Mouse (Mus musculus) hindbrain, embryonic 15.5 days (tissue): ENCODE data around the gene Lyrm9. TPM values are rescaled to one million over a fixed set of nuclear protein-coding genes. Genes with fewer than 3 reads are reported as not detected.
A peak's percentile ranks its signal among the peaks of the same experiment; 100 is the strongest.
"Not testable (repeated sequence)": the region's sequence is repeated elsewhere in the genome, so short reads cannot be mapped to it uniquely, and the experiment has no call there.

Experiments used
- ATAC-seq: fragments of 200-750 bp; cut with Nextera tagmentation; 2 replicates; pipeline ENCODE4 v1.8.0; 2017; ENCODE audit warnings: low read depth, moderate number of reproducible peaks, moderate TSS enrichment; ENCODE audit not compliant: low FRiP score
- H3K27ac ChIP-seq: fragments of 300-500 bp; sonication (generic); replicated peaks from 2 replicates; pipeline ENCODE4 v1.5.1; 2015; ENCODE audit warnings: mild to moderate bottlenecking, inconsistent platforms
- H3K27me3 ChIP-seq: fragments of 300-500 bp; sonication (generic); 2 replicates; pipeline ENCODE4 v1.6.1; 2015; ENCODE audit warnings: control low read depth, inconsistent platforms
- H3K36me3 ChIP-seq: fragments of 300-500 bp; sonication (generic); 2 replicates; pipeline ENCODE4 v1.6.1; 2015; ENCODE audit warnings: control low read depth, inconsistent platforms
- H3K4me1 ChIP-seq: fragments of 300-500 bp; sonication (generic); replicated peaks from 2 replicates; pipeline ENCODE4 v1.6.1; 2015; ENCODE audit warnings: control low read depth, inconsistent platforms
- H3K4me2 ChIP-seq: fragments of 300-500 bp; sonication (generic); 2 replicates; pipeline ENCODE4 v1.6.1; 2015; ENCODE audit warnings: moderate library complexity, mild to moderate bottlenecking, inconsistent platforms
- H3K4me3 ChIP-seq: fragments of 300-500 bp; sonication (generic); 2 replicates; pipeline ENCODE4 v1.5.1; 2015; ENCODE audit warnings: mild to moderate bottlenecking, inconsistent platforms
- H3K9ac ChIP-seq: fragments of 300-500 bp; sonication (generic); 2 replicates; pipeline ENCODE4 v1.6.1; 2015; ENCODE audit warnings: inconsistent platforms
- H3K9me3 ChIP-seq: fragments of 300-500 bp; sonication (generic); 2 replicates; pipeline ENCODE4 v1.6.1; 2016; ENCODE audit warnings: control low read depth, inconsistent platforms
- WGBS: fragments of 180-500 bp; shearing (Covaris S2); methylation state at CpG from one replicate; pipeline ENCODE4 v1.1.7; 2015; 5-methylcytosine and 5-hydroxymethylcytosine counted together
- polyA plus RNA-seq: library from polyadenylated mRNA; unstranded; fragments of >200 nt; fragmentation: Nextera tagmentation; extraction: Ambion mirVana; gene quantifications from 2 replicates; pipeline ENCODE4 v1.2.1, GENCODE M21; 2015

Lyrm9 gene
- polyA plus RNA-seq, 1 experiment from 2014 or later = 39.2 TPM

GRCm38 (mm10) chr11:78863898-78864297, 37.5 kb downstream of the Lyrm9 start:
- 97% methylated on average over 4 of the region's 4 CpGs for WGBS
- no peak overlapping the region for H3K9ac ChIP-seq

GRCm38 (mm10) chr11:78864567-78865278, 38.3 kb downstream of the Lyrm9 start:
- Histone ChIP-seq H3K36me3 (no peaks in the 10 kb centered on the region), H3K27me3 (no peaks in the 10 kb centered on the region), H3K4me1 (no peaks in the 10 kb centered on the region), H3K4me2 (no peak overlapping the region), H3K9me3 (no peaks in the 10 kb centered on the region), H3K9ac (no peak overlapping the region), H3K4me3 (no peak overlapping the region), H3K27ac (no peak overlapping the region)
- 76% methylated on average over 5 of the region's 5 CpGs for WGBS
- no peak for ATAC-seq

More at GRCm38 (mm10) chr11:78863898-78864297, 37.5 kb downstream of the Lyrm9 start:
- H3K9me3 ChIP-seq = no peaks in the 10 kb centered on the region
- no peaks in the 10 kb centered on the region for H3K36me3 ChIP-seq
- H3K4me2 ChIP-seq = no peak overlapping the region
- H3K27me3 ChIP-seq = no peaks in the 10 kb centered on the region
- H3K4me1 ChIP-seq = no peaks in the 10 kb centered on the region
- ATAC-seq = no peak
- no peak overlapping the region for H3K27ac ChIP-seq
- H3K4me3 ChIP-seq = no peak overlapping the region

- Histone ChIP-seq H3K9me3 (no peaks in the 10 kb centered on the region), H3K4me3 (no peak overlapping the region), H3K9ac (no peak overlapping the region), H3K36me3 (no peaks in the 10 kb centered on the region), H3K4me1 (no peaks in the 10 kb centered on the region), H3K27ac (no peak overlapping the region), H3K27me3 (no peaks in the 10 kb centered on the region), H3K4me2 (no peak overlapping the region)
- 83% methylated on average over 2 of the region's 2 CpGs for WGBS
- no peak for ATAC-seq
Observed at GRCm38 (mm10) chr11:78865314-78865713, 38.9 kb downstream of the Lyrm9 start.

- H3K9ac ChIP-seq = no peak overlapping the region
- ATAC-seq = no peak
- WGBS = 80% methylated on average over 3 of the region's 3 CpGs
- no peaks in the 10 kb centered on the region for H3K36me3 ChIP-seq
- H3K27ac ChIP-seq = no peak overlapping the region
- H3K4me1 ChIP-seq = no peaks in the 10 kb centered on the region
- H3K9me3 ChIP-seq = no peaks in the 10 kb centered on the region
- no peaks in the 10 kb centered on the region for H3K27me3 ChIP-seq
- no peak overlapping the region for H3K4me3 ChIP-seq
- no peak overlapping the region for H3K4me2 ChIP-seq
Observed at GRCm38 (mm10) chr11:78866486-78866885, 40.1 kb downstream of the Lyrm9 start.

GRCm38 (mm10) chr11:78867696-78868095, 41.3 kb downstream of the Lyrm9 start:
- H3K9me3 ChIP-seq = no peaks in the 10 kb centered on the region
- no peaks in the 10 kb centered on the region for H3K36me3 ChIP-seq
- no peak for ATAC-seq
- H3K9ac ChIP-seq = no peak overlapping the region
- H3K4me1 ChIP-seq = no peaks in the 10 kb centered on the region
- no peak overlapping the region for H3K4me2 ChIP-seq
- no peak overlapping the region for H3K4me3 ChIP-seq
- no peaks in the 10 kb centered on the region for H3K27me3 ChIP-seq
- WGBS = 72% methylated on average over 3 of the region's 3 CpGs
- no peak overlapping the region for H3K27ac ChIP-seq

GRCm38 (mm10) chr11:78869205-78869604, 42.8 kb downstream of the Lyrm9 start:
- not testable (repeated sequence) for H3K4me3 ChIP-seq, H3K36me3 ChIP-seq, H3K27ac ChIP-seq, ATAC-seq, H3K4me1 ChIP-seq, H3K9ac ChIP-seq, H3K27me3 ChIP-seq, H3K4me2 ChIP-seq, H3K9me3 ChIP-seq
- 96% methylated on average over 8 of the region's 8 CpGs for WGBS

- Histone ChIP-seq H3K9me3 (no peaks in the 10 kb centered on the region), H3K27ac (no peak overlapping the region), H3K4me2 (no peak overlapping the region), H3K36me3 (no peaks in the 10 kb centered on the region), H3K9ac (no peak overlapping the region), H3K4me3 (no peak overlapping the region), H3K27me3 (no peaks in the 10 kb centered on the region), H3K4me1 (no peaks in the 10 kb centered on the region)
- 76% methylated on average over 4 of the region's 4 CpGs for WGBS
- no peak for ATAC-seq
Observed at GRCm38 (mm10) chr11:78870891-78871290, 44.5 kb downstream of the Lyrm9 start.

GRCm38 (mm10) chr11:78872782-78873181, 46.4 kb downstream of the Lyrm9 start:
- H3K4me3 ChIP-seq = no peak overlapping the region
- no peaks in the 10 kb centered on the region for H3K9me3 ChIP-seq
- no peak overlapping the region for H3K9ac ChIP-seq
- H3K27me3 ChIP-seq = no peaks in the 10 kb centered on the region
- WGBS = 68% methylated on average over 2 of the region's 2 CpGs
- H3K27ac ChIP-seq = no peak overlapping the region
- no peaks in the 10 kb centered on the region for H3K4me1 ChIP-seq
- H3K36me3 ChIP-seq = no peaks in the 10 kb centered on the region
- ATAC-seq = no peak
- H3K4me2 ChIP-seq = no peak overlapping the region

- Histone ChIP-seq H3K4me3 (no peak overlapping the region), H3K27me3 (no peaks in the 10 kb centered on the region), H3K36me3 (no peaks in the 10 kb centered on the region), H3K4me2 (no peak overlapping the region), H3K9me3 (no peaks in the 10 kb centered on the region), H3K4me1 (no peaks in the 10 kb centered on the region), H3K27ac (no peak overlapping the region), H3K9ac (no peak overlapping the region)
- ATAC-seq = no peak
- WGBS = 99% methylated on average over 3 of the region's 3 CpGs
Observed at GRCm38 (mm10) chr11:78879727-78880126, 53.3 kb downstream of the Lyrm9 start.

GRCm38 (mm10) chr11:78886693-78887092, 60.3 kb downstream of the Lyrm9 start:
- no peak overlapping the region for H3K4me3 ChIP-seq
- ATAC-seq = peak; percentile 63; the same call in 1 of the 2 replicates
- H3K36me3 ChIP-seq = no peaks in the 10 kb centered on the region
- no peak overlapping the region for H3K4me2 ChIP-seq
- no peak overlapping the region for H3K9ac ChIP-seq
- H3K4me1 ChIP-seq = peaks cover 13% of the 10 kb centered on the region
- 0% methylated on average over 1 of the region's 1 CpGs for WGBS
- peak overlapping the region; percentile 42; the same call in 1 of the 2 replicates for H3K27ac ChIP-seq
- no peaks in the 10 kb centered on the region for H3K9me3 ChIP-seq
- H3K27me3 ChIP-seq = 0 out of 2 replicates have a peak, but pooled peaks cover 2% of the 10 kb centered on the region

GRCm38 (mm10) chr11:78887102-78887971, 61.0 kb downstream of the Lyrm9 start:
- peak; percentile 91 for ATAC-seq
- Histone ChIP-seq H3K27me3 (0 out of 2 replicates have a peak, but pooled peaks cover 2% of the 10 kb centered on the region), H3K4me2 (peak overlapping the region; percentile 7; the same call in 1 of the 2 replicates), H3K36me3 (no peaks in the 10 kb centered on the region), H3K9me3 (no peaks in the 10 kb centered on the region), H3K9ac (no peak overlapping the region), H3K4me1 (peaks cover 13% of the 10 kb centered on the region), H3K27ac (peak overlapping the region; percentile 62), H3K4me3 (no peak overlapping the region)
- WGBS = 26% methylated on average over 9 of the region's 9 CpGs

- Histone ChIP-seq H3K4me3 (no peak overlapping the region), H3K4me1 (peaks cover 13% of the 10 kb centered on the region), H3K4me2 (no peak overlapping the region), H3K36me3 (no peaks in the 10 kb centered on the region), H3K27ac (no peak overlapping the region), H3K9me3 (no peaks in the 10 kb centered on the region), H3K9ac (no peak overlapping the region), H3K27me3 (0 out of 2 replicates have a peak, but pooled peaks cover 2% of the 10 kb centered on the region)
- WGBS = 89% methylated on average over 4 of the region's 4 CpGs
- no peak for ATAC-seq
Observed at GRCm38 (mm10) chr11:78889156-78889555, 62.8 kb downstream of the Lyrm9 start.
